Mouse (Mus musculus) spleen, postnatal 10 days (tissue): ENCODE measurements around the gene Nxpe5.
A peak's percentile ranks its signal among the peaks of the same experiment; 100 is the strongest.
"Not testable (repeated sequence)": the region's sequence is repeated elsewhere in the genome, so short reads cannot be mapped to it uniquely, and the experiment has no call there.

Experiments used
- DNase-seq, 2 experiments: peaks; one replicate each; pipeline ENCODE4 v3.0.0; 2021 to 2022; ENCODE audit warnings: low spot score in 2 of 2

Nxpe5 gene

GRCm38 (mm10) chr5:138225700-138226099 is at the start of gene Nxpe5:
Nxpe5 (plus strand) TSS chr5:138225898.
- no peak for DNase-seq

- DNase-seq = peak; percentile 84 to 91
Observed at GRCm38 (mm10) chr5:138186950-138187638, 38.6 kb upstream of the Nxpe5 start, which contains the start of the genes Taf6 and Cnpy4. Taf6 (minus strand) TSS chr5:138187451. Cnpy4 (plus strand) TSS chr5:138187485.

DNA sequence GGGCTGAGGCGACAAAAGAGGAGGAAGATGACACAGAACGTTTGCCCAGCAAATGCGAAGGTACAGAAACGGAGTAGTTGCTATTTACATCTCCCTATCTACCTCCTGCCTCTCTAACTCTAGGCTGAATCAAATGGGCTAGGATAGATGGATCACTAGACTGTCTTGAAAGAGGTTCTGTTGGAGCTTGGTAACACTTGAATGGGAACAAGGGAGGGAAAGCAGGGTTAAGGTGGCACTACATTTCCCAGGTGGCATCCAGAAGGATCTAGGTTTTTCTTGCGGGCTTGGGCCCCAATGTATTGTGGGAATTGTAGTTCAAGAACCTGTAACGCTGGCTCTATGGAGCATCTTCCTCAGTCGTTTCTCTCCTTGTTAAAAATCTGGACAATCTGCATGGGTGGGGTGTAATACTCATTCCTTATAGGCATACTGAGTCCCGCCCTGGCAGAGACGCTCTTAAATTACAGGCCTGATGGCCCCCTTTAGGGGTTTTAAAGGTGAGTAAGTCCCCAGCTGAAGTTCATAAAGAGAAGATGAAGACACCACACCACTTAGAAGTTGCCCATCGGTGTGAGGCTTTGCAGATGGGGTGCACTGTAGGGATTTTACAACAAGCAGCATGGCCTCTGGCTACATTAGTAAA is 37.9 kb upstream of the Nxpe5 start:
- peak in 1 of 2 experiments; percentile 72 for DNase-seq

DNA sequence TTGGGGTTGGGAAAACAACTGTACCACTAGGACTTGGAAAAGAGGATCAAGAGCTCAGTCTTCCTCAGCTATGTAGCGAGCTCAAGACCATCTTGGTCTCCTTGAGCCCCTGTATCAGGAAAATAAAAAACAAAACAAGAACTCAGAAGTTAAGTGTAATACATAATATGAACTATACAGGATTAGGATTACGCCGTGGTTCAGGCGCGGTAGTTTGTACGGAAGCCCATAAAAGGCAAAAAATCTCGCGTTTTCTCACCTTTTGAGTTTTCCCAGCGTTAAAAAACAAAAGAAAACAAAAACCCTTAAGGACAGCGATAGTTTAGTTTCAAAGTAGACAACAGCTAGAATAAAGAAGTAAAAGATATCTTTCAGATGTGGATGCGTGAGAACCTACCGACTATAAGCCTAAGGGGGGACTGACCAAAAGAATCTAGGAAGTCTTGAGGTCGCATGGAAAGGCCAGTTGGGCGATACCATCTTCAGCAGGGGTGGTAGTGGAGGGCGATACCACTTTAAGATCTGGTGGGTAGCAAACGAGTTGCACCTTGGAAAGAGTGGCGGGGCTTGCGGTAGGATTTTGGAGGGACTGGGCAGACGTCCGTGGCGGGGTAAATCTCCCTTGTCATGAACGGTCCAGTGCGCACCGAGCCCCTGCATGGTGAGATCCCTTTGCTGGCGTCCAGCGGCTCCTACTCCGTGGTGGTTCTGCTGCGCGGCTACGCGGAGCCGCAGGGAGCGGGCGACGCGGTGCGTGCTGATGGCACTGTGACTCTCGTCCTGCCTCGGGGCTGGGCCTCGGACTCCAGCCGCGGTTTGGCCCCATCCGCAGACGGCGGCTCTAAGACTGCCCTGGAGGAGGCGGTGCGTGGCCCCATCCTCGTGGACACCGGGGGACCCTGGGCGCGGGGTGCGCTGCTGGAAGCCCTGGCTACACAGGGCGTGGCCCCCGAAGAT is 31.6 kb upstream of the Nxpe5 start, which contains the start of gene Mblac1:
Mblac1 (plus strand) TSS at position 544 of the 957 bp plus-strand sequence.
- DNase-seq = peak; percentile 88 to 89

DNA sequence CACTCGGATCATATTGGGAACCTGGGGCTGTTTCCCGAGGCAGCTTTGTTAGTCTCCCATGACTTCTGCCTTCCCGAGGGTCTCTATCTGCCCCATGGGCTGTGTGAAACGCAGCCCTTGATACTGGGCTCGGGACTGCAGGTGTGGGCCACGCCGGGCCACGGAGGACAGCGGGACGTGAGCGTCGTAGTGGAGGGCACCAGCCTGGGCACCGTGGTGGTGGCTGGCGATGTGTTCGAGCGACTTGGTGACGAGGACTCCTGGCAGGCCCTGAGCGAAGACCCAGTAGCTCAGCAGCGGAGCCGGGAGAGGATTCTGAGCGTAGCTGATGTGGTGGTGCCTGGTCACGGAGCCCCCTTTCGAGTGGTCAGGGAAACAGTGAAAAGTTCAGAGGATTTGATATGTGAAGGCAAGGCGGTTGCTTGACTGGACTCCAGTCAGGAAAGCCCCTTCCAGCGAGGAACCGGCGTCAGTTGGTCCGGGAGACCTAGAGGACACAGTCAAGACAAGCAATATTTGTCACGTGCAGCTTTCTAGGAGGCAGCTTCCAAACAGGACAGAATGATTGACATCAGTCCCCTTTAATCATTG is 30.8 kb upstream of the Nxpe5 start:
- peak in 1 of 2 experiments; percentile 54 for DNase-seq

DNA sequence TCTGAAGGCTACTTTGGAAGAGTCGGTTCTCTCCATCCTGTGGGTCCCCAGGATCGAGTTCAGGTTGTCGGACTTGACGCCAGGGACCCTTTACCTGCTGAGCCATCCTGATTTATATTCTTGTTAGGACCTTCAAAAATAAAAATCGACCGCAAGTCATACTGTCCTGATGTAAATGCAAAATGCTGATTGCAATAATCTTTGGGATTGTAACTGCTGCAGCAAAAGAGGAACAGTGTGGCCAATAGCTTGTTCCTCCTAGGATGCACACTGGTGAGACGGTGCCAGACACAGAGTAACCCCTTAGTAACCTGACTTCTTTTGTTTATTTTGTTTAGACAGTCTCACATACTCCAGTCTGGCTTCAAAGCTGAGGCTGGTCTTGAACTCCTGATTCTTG is 30.2 kb upstream of the Nxpe5 start:
- no peak for DNase-seq

GRCm38 (mm10) chr5:138199576-138199975 is 26.1 kb upstream of the Nxpe5 start:
- no peak for DNase-seq

DNA sequence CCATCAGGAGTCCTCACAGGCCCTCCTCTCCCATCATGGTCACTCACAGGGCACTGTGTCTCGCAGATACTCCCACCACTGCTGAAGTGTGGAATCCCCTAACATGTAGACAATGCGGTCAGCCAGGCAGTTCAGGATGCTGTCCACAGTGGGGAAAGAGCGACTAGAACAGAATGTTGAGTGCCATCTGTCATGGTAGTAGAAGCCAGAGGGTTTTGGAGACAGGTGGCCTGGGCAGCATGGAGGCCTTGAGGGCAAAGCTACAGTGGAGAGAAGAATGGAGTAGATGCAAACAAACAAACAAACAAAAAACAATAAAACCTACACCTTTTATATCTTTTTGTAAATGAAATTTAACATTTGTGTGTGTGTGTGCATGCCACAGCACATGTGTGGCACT is 23.6 kb upstream of the Nxpe5 start:
- DNase-seq = no peak

DNA sequence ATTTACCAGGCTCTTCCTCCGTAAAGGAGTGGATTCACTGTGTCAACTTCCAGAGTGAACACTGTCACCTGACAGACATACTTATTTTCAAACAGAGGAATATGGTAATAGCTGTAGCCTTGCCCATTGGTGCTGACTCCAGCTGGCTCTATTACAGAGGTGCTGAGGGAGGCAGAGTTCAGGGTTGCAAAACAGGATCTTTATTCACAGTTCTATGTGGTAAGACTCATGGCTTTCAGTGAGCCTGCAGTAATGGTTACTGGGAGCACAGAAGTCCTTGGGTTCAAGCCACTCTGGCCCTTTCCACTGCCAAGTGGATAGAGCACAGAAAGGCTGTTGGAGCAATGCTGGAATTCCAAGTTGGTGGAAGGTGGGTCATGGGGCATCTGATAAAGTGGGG is 18.4 kb upstream of the Nxpe5 start:
- no peak for DNase-seq

DNA sequence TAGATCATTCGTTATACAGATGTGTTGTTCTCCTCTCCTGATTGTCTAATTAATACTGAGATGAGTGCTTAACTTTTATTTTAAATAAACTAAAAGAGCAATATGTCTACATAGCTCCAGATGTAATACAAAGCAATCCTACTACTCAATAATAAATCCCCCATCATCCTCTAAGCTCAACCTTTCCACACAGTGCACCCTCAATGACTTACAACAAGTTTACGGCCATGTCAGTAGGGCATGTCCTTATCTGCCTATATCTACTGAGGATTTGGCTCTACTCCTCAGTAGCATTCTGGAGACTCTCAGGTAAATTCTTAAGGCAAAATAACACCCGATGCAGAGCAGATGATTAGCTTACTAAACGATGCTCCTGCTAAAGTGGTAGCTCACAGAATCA is 17.8 kb upstream of the Nxpe5 start:
- no peak for DNase-seq

DNA sequence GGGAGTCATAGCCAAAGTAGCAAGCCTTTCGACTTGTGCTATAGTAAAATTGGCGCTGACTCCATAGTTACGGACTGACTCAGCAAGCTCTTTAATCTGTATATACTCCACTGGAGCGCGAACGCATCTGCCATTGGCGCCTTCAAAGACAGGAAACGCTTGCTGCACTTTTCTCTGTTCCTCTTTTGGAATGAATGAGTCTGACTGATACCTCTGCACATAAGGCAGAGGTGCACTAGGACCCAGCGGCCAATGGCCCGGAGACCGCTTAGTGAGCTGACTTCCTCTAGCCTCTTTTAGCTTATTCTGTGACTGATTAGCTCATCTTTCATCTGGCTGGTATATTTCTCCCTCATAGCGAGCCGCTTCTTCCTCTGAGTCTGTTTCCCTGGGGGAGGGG is 9.1 kb upstream of the Nxpe5 start:
- not testable (repeated sequence) for DNase-seq

- DNase-seq = no peak
Observed at GRCm38 (mm10) chr5:138219864-138220263, 5.8 kb upstream of the Nxpe5 start.

GRCm38 (mm10) chr5:138222111-138222510 is 3.6 kb upstream of the Nxpe5 start:
- DNase-seq = peak; percentile 79 to 92

GRCm38 (mm10) chr5:138223287-138223686 is 2.4 kb upstream of the Nxpe5 start:
- no peak for DNase-seq

- no peak for DNase-seq
Observed at GRCm38 (mm10) chr5:138226491-138226890, 793 bp downstream of the Nxpe5 start.

GRCm38 (mm10) chr5:138227367-138227766 is 1.7 kb downstream of the Nxpe5 start:
- DNase-seq = no peak

- peak; percentile 37 to 75 for DNase-seq
Observed at GRCm38 (mm10) chr5:138228026-138228425, 2.3 kb downstream of the Nxpe5 start.

- no peak for DNase-seq
Observed at GRCm38 (mm10) chr5:138229511-138229910, 3.8 kb downstream of the Nxpe5 start.

GRCm38 (mm10) chr5:138233778-138234177 is 8.1 kb downstream of the Nxpe5 start:
- DNase-seq = no peak

DNA sequence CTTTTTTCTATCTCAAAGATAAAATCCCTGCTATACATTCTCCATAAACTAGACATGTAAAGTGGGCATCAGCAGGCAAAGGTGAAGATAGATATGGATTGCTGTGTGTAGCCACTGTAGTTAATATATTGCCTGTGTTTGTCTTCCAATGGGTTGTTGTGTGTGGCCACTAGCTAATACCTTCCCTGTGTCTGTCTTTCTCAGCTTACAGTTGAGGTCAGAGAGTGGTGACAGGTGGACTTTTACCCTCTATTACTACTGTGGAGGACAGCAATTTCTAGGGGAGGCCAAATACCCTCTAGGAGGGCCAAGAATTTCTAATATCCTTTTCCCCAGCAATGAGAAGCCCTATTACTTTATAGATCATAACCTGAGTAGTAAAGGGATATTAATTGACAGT is 8.5 kb downstream of the Nxpe5 start:
- no peak for DNase-seq

DNA sequence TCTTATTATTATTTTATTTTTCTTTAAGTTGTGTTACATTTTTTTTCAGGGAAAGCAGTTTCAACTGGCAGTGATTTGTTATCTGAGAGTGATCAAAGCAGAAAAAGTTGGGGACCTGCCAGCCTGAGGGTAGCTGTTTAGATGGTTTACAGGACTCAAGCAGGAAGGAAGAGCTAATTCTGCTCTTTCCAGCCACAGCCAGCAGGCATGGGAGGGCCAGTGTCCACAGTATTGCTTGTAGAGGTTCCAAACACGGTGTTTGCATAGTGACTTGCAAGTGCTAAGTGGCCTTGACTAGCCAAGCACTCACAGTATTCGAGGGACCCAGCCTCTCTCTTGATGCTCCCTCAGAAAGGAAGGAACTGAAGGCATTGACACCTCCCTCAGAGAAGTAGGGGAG is 15.8 kb downstream of the Nxpe5 start:
- DNase-seq = no peak

GRCm38 (mm10) chr5:138251144-138251543 is 25.4 kb downstream of the Nxpe5 start:
- DNase-seq = no peak
